Mouse (Mus musculus): Measurements from ENCODE around the gene Psip1. TPM values are rescaled to one million over a fixed set of nuclear protein-coding genes. Genes with fewer than 3 reads are reported as not detected.
"Not testable (repeated sequence)": the region's sequence is repeated elsewhere in the genome, so short reads cannot be mapped to it uniquely, and the experiment has no call there.

Psip1 gene
- 150 and 151 TPM in 2 replicates for polyA plus RNA-seq (2015; fragmentation: Nextera tagmentation; extraction: Ambion mirVana)

GRCm38 (mm10) chr4:83486117-83486901 lies at the start of gene Psip1:
Gene Psip1, minus strand, starts transcription at chr4:83486459.
- H3K9ac ChIP-seq: peak within 1 kb of the TSS; percentile 82
- H3K4me1 ChIP-seq: peaks cover 18% of the 10 kb centered on the region
- H3K36me3 ChIP-seq: peaks cover 29% of the 10 kb centered on the region
- peak within 1 kb of the TSS; percentile 98 for H3K27ac ChIP-seq
- ATAC-seq (replicated peaks; ENCODE audit: low FRiP score): peak; percentile 96
- H3K4me2 ChIP-seq: peak within 1 kb of the TSS; percentile 75
- H3K27me3 ChIP-seq: no peaks in the 10 kb centered on the region
- no peaks in the 10 kb centered on the region for H3K9me3 ChIP-seq (replicated peaks)
- WGBS: under 1% methylated on average over 64 of the region's 86 CpGs
- H3K4me3 ChIP-seq (replicated peaks): peak within 1 kb of the TSS; percentile 91

- Histone ChIP-seq H3K27ac (no peak overlapping the region), H3K4me2 (no peak overlapping the region), H3K4me1 (0 out of 2 replicates have a peak, but pooled peaks cover 3% of the 10 kb centered on the region), H3K27me3 (no peaks in the 10 kb centered on the region), H3K9ac (no peak overlapping the region), H3K9me3 (replicated peaks) (no peaks in the 10 kb centered on the region), H3K36me3 (no peaks in the 10 kb centered on the region), H3K4me3 (replicated peaks) (no peak overlapping the region)
- 45% methylated on average over 7 of the region's 7 CpGs for WGBS
- no peak for ATAC-seq (replicated peaks; ENCODE audit: low FRiP score)
Observed at GRCm38 (mm10) chr4:83534024-83534423, 47.8 kb upstream of the Psip1 start.

- 64% methylated on average over 9 of the region's 9 CpGs for WGBS
- H3K4me1 ChIP-seq: 0 out of 2 replicates have a peak, but pooled peaks cover 3% of the 10 kb centered on the region
- H3K9me3 ChIP-seq (replicated peaks): no peaks in the 10 kb centered on the region
- no peak overlapping the region for H3K4me2 ChIP-seq
- ATAC-seq (replicated peaks; ENCODE audit: low FRiP score): no peak
- H3K27me3 ChIP-seq: no peaks in the 10 kb centered on the region
- H3K36me3 ChIP-seq: no peaks in the 10 kb centered on the region
- no peak overlapping the region for H3K4me3 ChIP-seq (replicated peaks)
- no peak overlapping the region for H3K9ac ChIP-seq
- H3K27ac ChIP-seq: no peak overlapping the region
Observed at GRCm38 (mm10) chr4:83533168-83533911, 47.1 kb upstream of the Psip1 start.

GRCm38 (mm10) chr4:83530060-83530459 lies 43.8 kb upstream of the Psip1 start:
- WGBS: 85% methylated on average over 4 of the region's 4 CpGs
- H3K9ac ChIP-seq; H3K27me3 ChIP-seq; ATAC-seq (replicated peaks; ENCODE audit: low FRiP score); H3K9me3 ChIP-seq (replicated peaks); H3K4me2 ChIP-seq; H3K4me3 ChIP-seq (replicated peaks); H3K27ac ChIP-seq; H3K36me3 ChIP-seq: not testable (repeated sequence)
- peaks cover 17% of the 10 kb centered on the region for H3K4me1 ChIP-seq

- Histone ChIP-seq H3K9ac (no peak overlapping the region), H3K27ac (no peak overlapping the region), H3K36me3 (no peaks in the 10 kb centered on the region), H3K4me3 (replicated peaks) (no peak overlapping the region), H3K4me2 (no peak overlapping the region), H3K9me3 (replicated peaks) (no peaks in the 10 kb centered on the region; the same call in 1 of the 2 replicates), H3K4me1 (peaks cover 20% of the 10 kb centered on the region), H3K27me3 (no peaks in the 10 kb centered on the region)
- ATAC-seq (replicated peaks; ENCODE audit: low FRiP score): no peak
Observed at GRCm38 (mm10) chr4:83527921-83528320, 41.7 kb upstream of the Psip1 start.

GRCm38 (mm10) chr4:83526988-83527334 lies 40.7 kb upstream of the Psip1 start:
- peak overlapping the region; percentile 85; the same call in 1 of the 2 replicates for H3K4me2 ChIP-seq

GRCm38 (mm10) chr4:83526270-83526987 lies 40.2 kb upstream of the Psip1 start:
- WGBS: 5% methylated on average over 13 of the region's 13 CpGs
- peaks cover 20% of the 10 kb centered on the region for H3K4me1 ChIP-seq
- H3K9ac ChIP-seq: 0 out of 2 replicates have a peak overlapping the region, but pooled peaks have one; percentile 68
- H3K27me3 ChIP-seq: no peaks in the 10 kb centered on the region
- H3K27ac ChIP-seq: peak overlapping the region; percentile 71
- no peak for ATAC-seq (replicated peaks; ENCODE audit: low FRiP score)
- no peaks in the 10 kb centered on the region; the same call in 1 of the 2 replicates for H3K9me3 ChIP-seq (replicated peaks)
- no peaks in the 10 kb centered on the region for H3K36me3 ChIP-seq
- peak overlapping the region; percentile 85 for H3K4me2 ChIP-seq
- H3K4me3 ChIP-seq (replicated peaks): peak overlapping the region; percentile 75

More at GRCm38 (mm10) chr4:83526988-83527334, 40.7 kb upstream of the Psip1 start:
- no peak for ATAC-seq (replicated peaks; ENCODE audit: low FRiP score)
- H3K4me3 ChIP-seq (replicated peaks): no peak overlapping the region; the same call in 1 of the 2 replicates
- H3K27ac ChIP-seq: peak overlapping the region; percentile 71; the same call in 1 of the 2 replicates
- H3K9ac ChIP-seq: no peak overlapping the region
- peaks cover 20% of the 10 kb centered on the region for H3K4me1 ChIP-seq
- H3K27me3 ChIP-seq: no peaks in the 10 kb centered on the region
- 35% methylated on average over 6 of the region's 6 CpGs for WGBS
- no peaks in the 10 kb centered on the region for H3K36me3 ChIP-seq
- H3K9me3 ChIP-seq (replicated peaks): no peaks in the 10 kb centered on the region; the same call in 1 of the 2 replicates

- peak overlapping the region; percentile 68 for H3K9ac ChIP-seq
- no peaks in the 10 kb centered on the region for H3K36me3 ChIP-seq
- under 1% methylated on average over 18 of the region's 18 CpGs for WGBS
- H3K4me3 ChIP-seq (replicated peaks): peak overlapping the region; percentile 75
- H3K4me2 ChIP-seq: peak overlapping the region; percentile 85
- peaks cover 20% of the 10 kb centered on the region for H3K4me1 ChIP-seq
- ATAC-seq (replicated peaks; ENCODE audit: low FRiP score): peak; percentile 83
- peak overlapping the region; percentile 98 for H3K27ac ChIP-seq
- no peaks in the 10 kb centered on the region for H3K27me3 ChIP-seq
- H3K9me3 ChIP-seq (replicated peaks): no peaks in the 10 kb centered on the region; the same call in 1 of the 2 replicates
Observed at GRCm38 (mm10) chr4:83525690-83526055, 39.4 kb upstream of the Psip1 start.

- peaks cover 20% of the 10 kb centered on the region for H3K4me1 ChIP-seq
- H3K27ac ChIP-seq: peak within 1 kb of the TSS; percentile 98
- no peaks in the 10 kb centered on the region for H3K27me3 ChIP-seq
- under 1% methylated on average over 69 of the region's 73 CpGs for WGBS
- peak within 1 kb of the TSS; percentile 85 for H3K4me2 ChIP-seq
- ATAC-seq (replicated peaks; ENCODE audit: low FRiP score): peak; percentile 96
- H3K4me3 ChIP-seq (replicated peaks): peak within 1 kb of the TSS; percentile 75
- no peaks in the 10 kb centered on the region; the same call in 1 of the 2 replicates for H3K9me3 ChIP-seq (replicated peaks)
- peak within 1 kb of the TSS; percentile 77 for H3K9ac ChIP-seq
- no peaks in the 10 kb centered on the region for H3K36me3 ChIP-seq
Observed at GRCm38 (mm10) chr4:83524843-83525689, 38.8 kb upstream of the Psip1 start, which contains the start of gene Ccdc171. Gene Ccdc171, plus strand, starts transcription at chr4:83525545.

- Histone ChIP-seq H3K27ac (peak overlapping the region; percentile 98), H3K27me3 (no peaks in the 10 kb centered on the region), H3K4me3 (replicated peaks) (peak overlapping the region; percentile 75), H3K9me3 (replicated peaks) (no peaks in the 10 kb centered on the region; the same call in 1 of the 2 replicates), H3K4me2 (peak overlapping the region; percentile 85), H3K4me1 (peaks cover 20% of the 10 kb centered on the region), H3K36me3 (no peaks in the 10 kb centered on the region), H3K9ac (peak overlapping the region; percentile 77)
- no peak for ATAC-seq (replicated peaks; ENCODE audit: low FRiP score)
- WGBS: 12% methylated on average over 6 of the region's 6 CpGs
Observed at GRCm38 (mm10) chr4:83524456-83524842, 38.2 kb upstream of the Psip1 start.

- H3K27ac ChIP-seq: no peak overlapping the region
- H3K4me3 ChIP-seq (replicated peaks): no peak overlapping the region
- no peaks in the 10 kb centered on the region for H3K27me3 ChIP-seq
- H3K4me1 ChIP-seq: peaks cover 17% of the 10 kb centered on the region
- 30% methylated on average over 5 of the region's 5 CpGs for WGBS
- H3K4me2 ChIP-seq: no peak overlapping the region
- no peaks in the 10 kb centered on the region for H3K9me3 ChIP-seq (replicated peaks)
- no peak overlapping the region for H3K9ac ChIP-seq
- no peaks in the 10 kb centered on the region for H3K36me3 ChIP-seq
- ATAC-seq (replicated peaks; ENCODE audit: low FRiP score): no peak
Observed at GRCm38 (mm10) chr4:83522066-83522465, 35.8 kb upstream of the Psip1 start.
